Mouse (Mus musculus) left cerebral cortex, adult 2 months (tissue): ENCODE results near the gene Dlgap1. TPM values are rescaled to one million over a fixed set of nuclear protein-coding genes. Genes with fewer than 3 reads are reported as not detected.

ENCODE experiments used
- DNase-seq, 2 experiments: peaks; one replicate each; pipeline ENCODE4 v3.0.0; 2021 to 2022; ENCODE audit warnings: low spot score in 2 of 2, mixed read lengths in 1 of 2; ENCODE audit errors: extremely low spot score in 1 of 2
- H3K27ac ChIP-seq: fragments of 200-600 bp; 2 replicates; pipeline ENCODE4 v1.8.1; 2022
- H3K4me3 ChIP-seq: fragments of 200-600 bp; 2 replicates; pipeline ENCODE4 v1.8.1; 2022
- CTCF ChIP-seq: fragments of 200-600 bp; IDR thresholded peaks from 2 replicates; pipeline ENCODE4 v1.8.1; 2022; ENCODE audit warnings: antibody characterized with exemption, mild to moderate bottlenecking, moderate library complexity
- intact Hi-C: fragments of 180-260 bp; cut with DNase I; formaldehyde crosslinking; loops from one replicate; pipeline ENCODE4 v1.15.1; 2025
- total RNA-seq, 2 experiments: library from RNA; stranded (reverse); gene quantifications; 2 replicates each; pipeline ENCODE4 v1.2.3; 2021

Dlgap1 gene
- total RNA-seq, 2 experiments from 2014 or later, result 497 to 510 TPM

DNA sequence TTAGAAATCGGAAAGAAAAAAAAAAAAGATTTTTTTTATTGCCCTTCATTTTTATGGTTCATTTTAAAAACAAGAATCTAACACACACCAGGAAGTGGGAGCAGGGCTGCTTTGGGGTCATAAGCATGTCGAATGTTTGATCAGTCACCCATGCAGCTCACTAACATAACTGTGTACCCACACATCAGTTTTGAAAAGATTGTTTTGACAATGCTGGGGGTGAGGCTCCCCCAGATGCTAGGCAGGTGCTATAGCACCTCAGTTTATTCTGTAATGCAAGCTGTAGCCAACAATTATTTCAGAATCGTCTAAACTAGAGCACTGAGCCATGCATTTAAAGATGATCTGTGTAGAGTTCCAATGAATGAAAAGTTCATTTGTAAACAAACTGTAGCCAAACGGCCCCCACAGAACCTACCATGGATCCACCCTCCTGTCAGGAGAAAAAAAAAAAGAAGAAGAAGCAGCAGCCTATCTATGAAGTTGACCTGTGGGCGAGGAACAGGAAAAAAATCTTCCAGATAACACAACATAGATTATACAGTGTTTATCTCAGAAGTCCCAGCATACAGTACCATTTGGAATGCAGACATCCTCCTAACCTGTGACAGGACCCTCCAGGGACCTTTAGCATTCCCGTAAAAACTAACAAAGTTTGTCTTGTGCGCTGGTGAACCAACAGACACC, 780.2 kb downstream of the Dlgap1 start:
- no peak overlapping the region for H3K4me3 ChIP-seq
- no peak for DNase-seq
- no peak for TF ChIP-seq CTCF
- no peak overlapping the region for H3K27ac ChIP-seq
- intact Hi-C loops, result no loop called here

DNA sequence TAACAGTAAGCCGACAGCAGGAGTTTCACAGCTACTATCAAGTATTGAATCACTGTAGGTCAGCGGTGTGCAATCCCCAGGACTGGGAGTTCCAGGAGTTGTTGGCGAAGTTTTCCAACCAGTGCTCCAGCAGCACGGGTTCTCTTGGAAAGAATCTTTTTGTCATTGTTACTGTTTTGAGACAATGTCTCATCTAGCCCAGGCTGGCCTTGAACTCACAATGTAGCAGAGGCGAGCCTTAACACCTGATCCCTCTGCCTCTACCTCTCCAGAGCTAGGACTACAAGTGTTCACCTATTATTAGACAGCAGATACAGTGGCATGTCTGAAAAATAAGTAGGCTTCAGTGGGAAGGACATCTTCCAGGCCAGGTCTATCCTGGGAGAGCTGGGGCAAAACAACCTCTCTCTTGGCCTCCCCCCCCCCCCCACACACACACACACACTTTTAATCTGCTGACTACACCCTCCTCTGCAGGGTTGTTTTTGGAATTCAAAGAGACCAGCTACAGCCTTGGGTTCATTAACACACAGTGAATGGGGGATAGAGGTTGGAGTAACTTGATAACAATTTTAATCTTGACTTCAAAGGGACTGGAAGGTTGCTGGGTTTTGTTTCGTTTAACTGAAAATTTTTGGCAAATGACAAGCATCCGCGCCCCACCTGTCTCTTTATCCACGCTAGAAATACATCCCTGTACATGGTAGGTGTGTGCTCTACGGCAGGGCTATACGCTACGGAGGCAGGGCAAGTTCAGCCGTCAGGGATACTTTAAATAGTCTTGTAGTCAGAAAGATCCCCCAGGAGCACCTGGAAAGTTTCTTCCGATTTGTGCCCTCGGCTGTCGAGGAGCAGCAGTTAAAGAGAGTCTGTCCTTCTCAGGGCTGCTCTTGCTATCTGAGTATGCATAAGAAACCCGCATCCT, 781.6 kb downstream of the Dlgap1 start:
- DNase-seq, result no peak
- H3K27ac ChIP-seq, result peak overlapping the region; percentile 47; the same call in 1 of the 2 replicates
- no peak for TF ChIP-seq CTCF
- H3K4me3 ChIP-seq, result no peak overlapping the region
- intact Hi-C loops, result no loop called here

DNA sequence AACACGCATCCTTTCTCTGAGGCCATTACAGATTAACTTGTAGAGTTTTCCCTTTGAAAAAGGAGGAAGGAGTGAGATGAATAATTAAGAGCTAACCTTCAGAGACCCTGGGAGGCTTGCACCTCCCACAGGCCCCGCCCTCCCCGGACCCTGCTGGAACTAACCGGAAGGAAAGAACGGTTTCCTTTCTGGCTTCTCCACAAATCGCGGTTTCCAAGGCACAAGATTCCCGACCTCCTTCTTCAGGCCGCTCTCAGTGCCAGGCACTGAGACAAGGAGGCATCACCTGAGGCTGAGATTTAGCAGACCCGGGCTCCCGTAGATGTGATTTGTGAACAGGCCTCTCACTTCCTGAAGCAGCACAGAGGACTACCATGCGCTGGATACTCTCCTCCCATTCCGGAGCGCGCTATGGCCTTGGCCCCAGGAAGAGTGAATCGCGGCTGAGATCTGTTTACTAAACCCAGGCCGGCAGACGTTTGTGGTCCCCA, 782.3 kb downstream of the Dlgap1 start:
- peak overlapping the region; percentile 47 for H3K27ac ChIP-seq
- no peak for TF ChIP-seq CTCF
- DNase-seq, result no peak
- intact Hi-C loops, result no loop called here
- 0 out of 2 replicates have a peak overlapping the region, but pooled peaks have one; percentile 19 for H3K4me3 ChIP-seq

DNA sequence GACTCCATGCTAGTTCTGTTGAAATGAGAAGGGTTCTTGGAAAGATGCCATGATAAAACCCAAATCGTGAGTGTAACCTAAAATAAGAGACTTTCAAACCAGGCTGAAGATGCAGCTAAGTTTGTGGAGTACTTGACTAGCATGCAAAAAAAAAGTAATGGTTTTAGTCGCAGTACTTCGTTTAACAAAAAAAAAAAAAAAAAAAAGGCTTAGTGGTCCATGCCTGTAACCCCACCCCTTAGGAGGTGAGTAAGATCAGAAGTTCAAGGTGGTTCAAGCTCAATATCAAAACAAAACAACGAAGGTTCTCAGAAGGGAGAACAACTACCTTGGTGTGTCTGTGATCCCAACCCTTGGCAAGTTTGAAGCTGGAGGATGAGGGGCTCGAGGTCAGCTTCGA, 782.8 kb downstream of the Dlgap1 start:
- TF ChIP-seq CTCF, result no peak
- no peak overlapping the region for H3K4me3 ChIP-seq
- no peak for DNase-seq
- intact Hi-C loops, result no loop called here
- peak overlapping the region; percentile 47; the same call in 1 of the 2 replicates for H3K27ac ChIP-seq

DNA sequence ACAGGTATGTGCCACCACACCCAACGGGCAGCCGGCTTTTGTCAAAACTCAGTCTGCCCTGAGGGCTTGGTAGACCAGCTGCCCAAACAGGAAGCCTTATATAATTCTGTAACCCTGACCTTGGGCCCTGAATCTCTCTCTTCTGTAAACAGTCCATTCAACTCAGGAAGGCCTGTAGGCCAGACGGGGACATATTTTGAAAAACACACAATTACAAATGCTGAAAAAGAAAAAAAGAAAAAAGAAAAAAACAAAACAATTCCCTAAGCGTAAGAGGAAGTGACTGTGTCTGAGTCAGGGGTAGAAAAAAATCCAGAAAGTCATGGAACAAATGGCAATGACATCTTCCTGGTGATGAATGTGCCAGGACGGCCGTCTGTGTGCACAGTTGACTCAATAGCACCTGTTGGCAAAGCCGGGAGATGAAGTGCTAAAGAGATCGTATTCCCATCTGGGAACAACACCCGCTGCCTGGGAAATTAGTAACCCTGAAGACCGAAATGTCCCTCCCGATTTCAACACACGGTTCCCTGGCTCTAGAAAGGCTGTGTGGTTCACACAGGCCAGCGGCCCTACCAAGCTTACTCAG, 784.7 kb downstream of the Dlgap1 start:
- intact Hi-C loops, result no loop called here
- no peak for TF ChIP-seq CTCF
- no peak overlapping the region for H3K4me3 ChIP-seq
- no peak for DNase-seq
- H3K27ac ChIP-seq, result no peak overlapping the region

DNA sequence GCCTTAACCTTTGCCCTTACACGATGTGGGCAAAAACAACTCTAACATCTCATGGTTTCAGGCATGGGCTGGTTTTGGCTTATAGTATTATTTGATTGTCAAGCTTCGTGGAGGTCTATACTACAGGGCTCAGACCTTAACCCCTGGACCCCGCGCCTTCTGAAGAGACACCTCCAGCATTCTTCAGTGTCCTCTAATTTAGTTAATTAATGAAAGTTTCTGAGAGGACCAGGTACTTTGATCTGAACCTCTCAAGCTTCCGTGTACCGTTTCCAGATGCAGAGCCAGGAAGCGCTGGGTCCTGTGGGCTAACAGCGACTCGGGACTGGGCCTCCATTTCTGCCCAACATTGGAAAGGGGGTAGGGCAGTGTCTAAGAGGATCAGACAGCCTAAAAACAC, 785.2 kb downstream of the Dlgap1 start:
- intact Hi-C loops, result no loop called here
- DNase-seq, result no peak
- Histone ChIP-seq H3K27ac (no peak overlapping the region), H3K4me3 (no peak overlapping the region)
- TF ChIP-seq CTCF, result no peak

DNA sequence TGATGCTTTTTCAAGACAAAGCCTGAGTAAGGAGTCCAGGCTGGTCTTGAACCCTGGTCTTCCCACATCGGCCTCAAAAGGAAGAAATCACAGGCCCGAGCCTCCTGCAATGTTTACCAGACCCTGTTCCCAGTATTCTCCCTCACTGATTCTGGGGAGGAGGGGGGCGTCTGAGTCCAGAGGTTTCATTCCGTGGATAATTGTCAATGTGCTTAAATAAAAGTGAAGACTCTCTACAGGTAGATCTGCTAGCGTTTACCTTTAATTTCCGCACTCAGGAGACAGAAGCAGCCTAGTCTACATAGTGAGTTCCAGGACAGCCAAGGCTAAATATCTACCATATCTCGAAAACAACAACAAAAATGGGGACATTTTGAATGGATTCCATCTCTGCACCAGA, 785.8 kb downstream of the Dlgap1 start:
- no peak for DNase-seq
- Histone ChIP-seq H3K27ac (no peak overlapping the region), H3K4me3 (no peak overlapping the region)
- intact Hi-C loops, result loop anchor here (5.0 kb wide), 1 partner anchor 213 kb away; no protein-coding TSS in a partner anchor
- no peak for TF ChIP-seq CTCF

DNA sequence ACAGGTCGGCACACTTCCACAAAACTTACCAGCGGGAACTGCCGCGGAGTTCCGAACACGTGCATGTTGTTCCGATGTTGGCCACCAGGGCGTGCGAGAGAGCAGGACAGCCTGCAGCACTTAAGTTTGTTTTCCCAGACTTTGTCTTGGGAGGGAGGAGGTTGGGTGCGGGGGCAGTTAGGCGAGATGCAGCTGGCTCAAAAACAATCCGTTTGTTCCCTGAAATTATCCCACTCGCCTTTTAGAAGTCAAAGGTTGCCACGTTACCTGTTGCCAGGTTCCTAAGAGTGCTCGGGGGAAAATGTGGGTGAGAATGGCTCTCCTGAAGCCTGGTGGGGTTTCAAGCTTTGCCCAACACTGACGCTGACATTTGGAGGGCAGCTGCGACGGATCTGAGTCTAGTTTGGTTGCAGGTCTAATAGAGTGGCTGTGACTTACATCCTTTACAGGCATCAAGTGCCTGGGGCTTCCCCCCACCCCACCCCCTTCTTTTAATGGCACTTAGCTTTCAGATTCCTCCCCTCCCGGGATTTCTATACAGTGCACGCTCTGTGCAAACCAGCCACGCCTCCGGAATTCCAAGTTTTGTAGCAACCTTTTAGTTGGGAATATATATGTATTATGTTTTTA, 786.3 kb downstream of the Dlgap1 start:
- Histone ChIP-seq H3K4me3 (peak overlapping the region; percentile 28), H3K27ac (no peak overlapping the region)
- peak; percentile 83 to 93 for DNase-seq
- TF ChIP-seq CTCF, result peak; percentile 98
- intact Hi-C loops, result loop anchor here (5.0 kb wide), 1 partner anchor 212 kb away; no protein-coding TSS in a partner anchor

DNA sequence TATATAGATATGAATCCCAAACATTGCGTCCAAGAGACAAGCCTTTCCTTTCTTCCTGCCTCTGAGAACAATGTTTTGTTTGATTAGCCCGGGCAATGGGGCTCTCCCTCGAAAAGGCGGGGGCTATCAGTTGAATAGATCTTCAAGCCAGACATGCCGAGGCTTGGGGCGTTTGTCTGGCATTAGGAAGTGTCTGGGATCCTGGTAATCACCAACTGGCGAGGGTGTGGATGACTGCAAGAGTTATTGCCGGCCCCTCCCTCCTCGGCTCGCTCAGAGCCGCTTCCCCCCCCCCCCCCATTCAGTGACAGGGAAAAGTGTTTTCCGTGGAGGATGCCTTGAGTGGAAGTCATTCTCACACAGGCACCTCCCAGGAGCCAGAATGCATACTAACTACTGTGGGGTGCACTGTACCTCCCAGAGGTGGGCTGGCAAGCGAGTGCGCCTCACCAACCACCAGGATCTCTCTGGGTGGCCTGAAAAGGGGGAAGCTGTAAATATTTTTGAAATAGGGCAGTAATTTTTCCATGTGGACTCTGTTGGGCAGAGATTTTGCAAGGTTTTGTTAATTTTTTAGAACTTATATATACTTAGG, 786.9 kb downstream of the Dlgap1 start:
- Histone ChIP-seq H3K27ac (no peak overlapping the region), H3K4me3 (peak overlapping the region; percentile 28)
- no peak for TF ChIP-seq CTCF
- intact Hi-C loops, result loop anchor here (5.0 kb wide), 1 partner anchor 212 kb away; no protein-coding TSS in a partner anchor
- DNase-seq, result no peak

DNA sequence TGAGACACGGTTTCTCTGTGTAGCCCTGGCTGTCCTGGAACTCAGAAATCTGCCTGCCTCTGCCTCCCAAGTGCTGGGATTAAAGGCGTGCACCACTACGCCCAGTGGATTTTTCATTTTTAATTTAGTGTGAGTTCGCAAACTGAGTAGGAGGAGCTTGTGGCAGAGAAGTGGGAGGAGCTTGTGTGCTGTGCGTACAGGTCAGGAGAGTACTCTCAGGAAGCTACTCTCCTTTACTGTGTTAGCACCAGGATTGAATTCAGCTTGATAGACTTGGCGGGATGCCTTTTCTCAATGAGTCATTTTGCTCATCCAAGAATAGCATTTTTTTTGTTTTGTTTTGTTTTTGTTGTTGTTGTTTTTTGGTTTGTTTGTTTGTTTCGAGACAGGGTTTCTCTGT, 793.1 kb downstream of the Dlgap1 start:
- no peak for TF ChIP-seq CTCF
- intact Hi-C loops, result no loop called here

DNA sequence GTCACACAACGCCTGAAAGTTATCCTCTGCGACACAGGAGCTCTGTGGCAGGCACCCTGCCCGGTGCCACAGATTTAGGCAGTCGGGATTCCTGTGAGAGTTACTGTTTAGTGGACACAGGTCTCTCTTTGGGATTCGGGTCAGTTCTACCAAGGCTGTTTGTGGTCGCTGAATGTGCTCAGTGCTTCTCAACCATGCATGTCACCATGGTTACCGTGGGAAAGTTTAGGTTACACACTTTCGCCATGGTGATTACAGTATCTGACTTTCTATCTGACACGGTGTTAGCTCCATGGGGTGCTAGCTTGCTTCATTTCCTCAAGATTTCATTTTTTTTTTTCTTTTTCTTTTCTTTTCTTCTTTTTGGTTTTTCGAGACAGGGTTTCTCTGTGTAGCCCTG, 793.8 kb downstream of the Dlgap1 start:
- no peak for TF ChIP-seq CTCF
- no peak for DNase-seq
- intact Hi-C loops, result no loop called here
- H3K4me3 ChIP-seq, result no peak overlapping the region
- H3K27ac ChIP-seq, result no peak overlapping the region

More for the DNA sequence above, 793.1 kb downstream of the Dlgap1 start:
- Histone ChIP-seq H3K27ac (no peak overlapping the region), H3K4me3 (no peak overlapping the region)
- no peak for DNase-seq
